Mouse (Mus musculus): ENCODE measurements at regions not wholly inside any gene's neighbourhood (a gene's known extent, or its start where the extent isn't known, plus 50 kb on each side); places are given as distances from the start of the nearest gene placed in this dataset.
"Not testable (repeated sequence)": the region's sequence is repeated elsewhere in the genome, so short reads cannot be mapped to it uniquely, and the experiment has no call there.

DNA sequence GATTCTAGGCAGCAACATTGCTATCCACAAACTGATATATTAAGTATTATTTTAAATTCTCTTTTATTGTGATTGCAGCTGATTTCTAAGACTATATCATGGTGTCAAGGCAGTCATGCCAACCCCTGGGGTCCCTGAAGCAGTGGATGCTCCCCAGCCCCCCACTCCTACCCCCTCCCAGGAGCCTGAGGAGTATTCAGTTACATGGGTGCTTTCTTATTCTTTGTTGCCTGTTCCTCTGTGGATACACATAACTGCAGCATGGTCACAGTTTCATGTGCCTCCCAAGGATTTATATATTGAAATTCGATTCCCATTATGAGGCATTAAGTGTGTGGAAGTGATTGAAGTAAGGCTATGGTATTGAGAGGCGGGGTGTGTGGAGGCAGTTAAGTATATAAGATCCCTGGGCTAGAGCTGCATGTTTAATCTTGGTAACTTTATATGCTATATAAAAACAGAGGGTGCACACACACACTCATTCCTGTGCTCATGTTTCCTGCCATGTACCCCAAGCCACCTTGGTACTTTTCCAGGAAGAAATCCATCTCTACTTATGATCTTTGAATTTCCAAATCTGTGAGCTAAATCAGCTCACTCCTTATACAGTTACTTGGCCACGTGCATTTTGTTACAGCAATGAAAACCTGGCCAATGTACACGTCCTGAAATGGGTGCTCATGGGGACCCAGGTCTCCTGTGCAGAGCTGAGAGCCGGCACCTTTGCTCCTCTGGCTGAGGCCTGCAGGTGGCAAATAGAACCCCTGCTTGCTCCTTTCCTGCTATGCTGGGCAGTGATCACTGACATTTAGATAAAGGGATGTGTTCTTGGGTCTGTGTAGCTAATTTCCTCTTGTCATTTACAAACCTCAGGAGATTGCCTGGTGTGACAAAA, 259.0 kb downstream of the Nek10 start:
- no peak for DNase-seq (ENCODE audit: low spot score in 2 of 2)

DNA sequence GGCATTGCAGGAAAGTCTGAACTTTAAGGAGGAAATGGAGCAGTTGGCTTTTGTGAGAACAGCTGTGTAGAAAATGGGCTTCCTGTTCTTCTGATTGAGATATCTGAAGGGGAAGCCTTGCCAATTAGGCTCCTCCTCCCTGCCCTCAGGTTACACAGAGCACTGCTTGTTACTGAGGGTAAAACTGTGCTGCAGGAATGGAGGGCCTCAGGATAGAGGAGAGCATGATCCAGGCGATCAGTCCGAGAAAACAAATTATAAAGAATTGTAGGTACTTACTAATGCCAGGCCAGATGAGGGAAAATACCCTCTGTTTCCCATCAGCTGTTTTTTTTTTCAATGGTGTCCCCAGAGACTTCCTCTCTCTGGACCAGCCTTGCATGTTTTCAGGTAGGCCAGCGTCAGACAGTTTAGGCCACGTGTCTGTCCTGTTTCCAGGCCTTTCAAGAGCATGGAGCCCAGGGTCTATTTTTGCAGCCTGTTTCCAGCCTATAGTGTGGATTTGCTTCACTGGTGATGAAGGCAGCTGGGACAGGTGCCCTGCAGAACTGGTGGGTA, 259.7 kb downstream of the Nek10 start:
- no peak for DNase-seq (ENCODE audit: low spot score in 2 of 2)

DNA sequence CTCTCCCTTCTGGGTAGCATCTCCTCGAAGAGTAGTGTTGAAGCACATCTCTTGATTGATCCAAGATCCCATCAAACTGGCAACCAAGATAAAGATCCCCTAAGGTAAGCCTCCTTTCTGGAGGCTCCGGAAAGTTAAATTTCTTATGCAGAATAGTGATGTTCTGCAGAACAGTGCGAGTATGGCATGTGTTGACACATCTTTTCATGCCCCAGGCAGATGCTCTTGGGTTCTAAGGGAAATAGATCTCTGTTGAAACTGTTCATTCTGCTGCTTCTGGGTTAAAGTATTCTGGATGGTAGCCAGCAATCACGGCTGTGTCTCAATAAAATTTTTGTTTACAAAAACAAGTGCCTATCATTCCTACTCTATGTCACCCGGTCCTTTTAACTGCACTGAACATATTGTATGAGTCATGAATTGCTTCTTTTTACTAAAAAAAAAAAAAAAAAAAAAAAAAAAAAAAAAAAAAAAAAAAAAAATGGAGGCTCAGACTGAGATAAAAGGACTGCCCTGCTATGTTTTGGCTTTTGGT, 261.8 kb downstream of the Nek10 start:
- no peak for DNase-seq (ENCODE audit: low spot score in 2 of 2)

DNA sequence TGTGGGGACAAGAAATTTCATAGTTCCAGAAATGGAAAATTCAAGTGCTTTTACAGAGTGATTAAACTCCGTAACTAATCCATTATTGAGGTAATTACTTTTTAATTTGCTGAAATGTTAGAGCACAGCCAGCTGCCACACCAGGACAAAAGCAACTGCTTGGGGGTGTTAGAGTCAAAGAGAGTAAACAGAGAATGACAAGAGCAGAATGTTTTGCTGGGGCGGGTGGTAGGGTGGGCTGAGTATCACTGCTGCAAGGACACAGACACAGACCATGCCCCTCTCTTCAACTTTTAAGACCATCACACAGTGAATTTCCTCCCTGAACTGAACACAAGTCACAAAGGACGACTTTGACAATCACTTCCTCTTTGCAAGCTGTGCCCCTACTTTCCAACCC, 272.7 kb downstream of the Nek10 start:
- DNase-seq (ENCODE audit: low spot score in 2 of 2) = no peak

DNA sequence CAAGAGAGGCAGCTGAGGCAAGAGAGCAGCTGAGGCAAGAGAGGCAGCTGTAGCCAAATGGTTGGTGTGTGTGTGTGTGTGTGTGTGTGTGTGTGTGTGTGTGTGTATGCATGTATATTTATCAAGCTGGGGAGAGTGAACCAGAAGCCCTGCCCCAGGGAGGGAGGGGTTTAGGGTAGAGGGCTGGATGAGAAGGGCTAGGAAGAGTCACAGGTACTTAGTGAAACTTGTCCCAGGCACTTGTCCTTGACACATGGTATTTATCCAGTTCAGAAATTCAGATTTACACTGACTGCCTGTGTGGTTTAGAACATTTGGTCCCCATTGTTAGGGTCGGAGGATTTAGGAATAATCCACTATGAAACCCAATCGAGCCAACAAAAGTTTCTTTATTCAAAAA, 279.7 kb downstream of the Nek10 start:
- DNase-seq (ENCODE audit: low spot score in 2 of 2) = no peak

DNA sequence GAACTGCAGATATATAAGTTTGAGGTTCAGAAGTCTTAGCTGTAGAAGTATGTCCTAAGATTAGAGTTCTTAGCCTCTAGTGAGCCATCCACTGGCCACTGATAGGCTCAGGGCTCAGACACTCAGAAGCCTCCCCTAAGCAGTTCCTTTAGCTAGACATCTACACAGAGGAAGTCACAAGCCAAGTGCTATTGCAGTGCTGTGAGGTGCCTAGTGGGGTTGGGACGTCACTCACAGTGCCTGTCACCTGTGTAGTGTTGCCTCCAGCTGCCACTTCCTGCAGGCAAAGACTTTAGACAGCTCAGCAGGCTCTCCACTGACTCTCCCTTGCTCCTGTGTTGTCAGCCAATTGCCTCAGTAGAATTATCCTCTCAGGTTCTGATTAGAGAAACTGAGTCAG, 280.6 kb downstream of the Nek10 start:
- DNase-seq (ENCODE audit: low spot score in 2 of 2) = peak in 1 of 2 experiments; percentile 9

DNA sequence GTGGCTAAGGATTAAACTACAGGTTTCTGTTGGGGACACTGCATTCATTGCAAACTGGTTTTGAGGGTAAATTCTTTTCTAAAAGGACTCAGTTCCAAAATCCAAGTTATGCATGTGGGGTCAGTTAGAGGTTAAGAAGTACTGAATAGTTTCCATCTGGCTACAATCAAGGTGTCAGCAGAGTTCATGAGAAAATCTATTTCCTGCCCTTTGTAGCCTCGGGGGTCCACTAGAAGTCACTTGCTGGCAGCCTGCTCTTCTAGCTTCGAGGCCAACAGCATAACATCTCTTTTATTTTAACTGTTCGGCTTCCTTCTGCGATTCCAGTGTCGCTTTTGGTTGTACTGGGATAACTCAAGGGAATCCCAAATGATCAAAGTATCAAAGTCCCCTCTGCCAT, 283.8 kb downstream of the Nek10 start:
- DNase-seq (ENCODE audit: low spot score in 2 of 2) = no peak

DNA sequence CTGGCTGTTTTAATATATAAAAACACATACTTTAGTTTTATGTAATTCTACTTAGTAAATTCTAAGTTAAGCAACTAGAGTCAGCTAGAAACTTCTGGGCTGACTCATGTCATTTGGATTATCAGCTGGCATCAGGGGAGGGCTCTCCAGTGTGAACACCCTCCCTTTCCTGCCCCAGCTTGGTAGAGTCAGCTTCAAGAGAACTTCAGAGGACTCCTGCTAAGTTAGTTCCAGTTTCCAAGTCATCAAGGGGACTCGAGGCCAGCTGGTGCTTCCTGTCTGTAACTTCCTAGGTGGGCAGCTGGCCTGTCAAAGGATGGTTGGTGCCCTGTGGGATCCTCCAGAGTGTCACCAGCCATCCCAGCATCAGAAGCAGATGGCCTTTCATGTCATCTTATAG, 293.6 kb downstream of the Nek10 start:
- no peak for DNase-seq (ENCODE audit: low spot score in 2 of 2)

DNA sequence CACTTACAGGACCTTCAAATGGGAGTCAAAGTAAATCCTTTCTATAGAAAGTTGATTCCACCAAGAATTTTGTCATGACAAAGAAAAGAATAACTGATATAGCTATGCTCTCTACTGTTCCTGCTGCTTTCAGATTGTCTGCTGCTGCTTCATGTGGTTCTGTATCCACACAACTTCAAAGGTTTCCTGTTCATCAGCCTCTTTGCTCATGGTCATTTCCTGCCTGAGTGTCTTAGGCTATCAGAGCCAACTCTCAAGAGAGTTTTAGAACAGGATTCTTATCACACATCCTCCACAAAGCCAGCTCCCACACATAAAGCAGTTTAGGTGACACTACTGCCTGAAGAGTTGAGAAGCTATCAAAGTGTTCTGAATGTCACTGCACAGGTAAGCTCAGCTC, 296.7 kb downstream of the Nek10 start:
- no peak for DNase-seq (ENCODE audit: low spot score in 2 of 2)

DNA sequence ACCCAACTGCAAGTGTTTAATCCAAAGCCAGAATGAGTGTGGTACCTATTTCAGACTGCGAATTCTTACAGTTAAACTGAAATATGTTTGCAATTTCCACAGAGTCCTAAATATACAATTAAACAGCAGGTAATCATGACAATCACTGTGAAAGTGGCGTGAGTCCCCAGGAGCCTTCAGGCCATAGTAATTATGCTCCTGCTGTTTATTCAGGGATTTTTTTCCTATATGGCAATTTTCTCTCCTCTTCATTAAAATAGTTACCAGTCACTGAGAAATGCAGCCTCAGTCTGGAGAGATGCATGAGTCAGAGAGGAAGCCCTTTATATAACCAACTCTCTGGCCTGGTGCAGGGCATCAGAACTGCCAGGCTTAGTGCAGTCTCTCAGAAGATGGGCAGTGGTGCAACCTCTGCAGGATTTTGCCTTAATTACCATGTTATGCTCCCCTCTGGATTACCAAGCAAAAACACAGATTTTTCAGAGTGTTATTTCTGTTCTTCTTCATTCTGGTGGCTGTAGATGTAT, 304.6 kb downstream of the Nek10 start:
- DNase-seq (ENCODE audit: low spot score in 2 of 2) = no peak

DNA sequence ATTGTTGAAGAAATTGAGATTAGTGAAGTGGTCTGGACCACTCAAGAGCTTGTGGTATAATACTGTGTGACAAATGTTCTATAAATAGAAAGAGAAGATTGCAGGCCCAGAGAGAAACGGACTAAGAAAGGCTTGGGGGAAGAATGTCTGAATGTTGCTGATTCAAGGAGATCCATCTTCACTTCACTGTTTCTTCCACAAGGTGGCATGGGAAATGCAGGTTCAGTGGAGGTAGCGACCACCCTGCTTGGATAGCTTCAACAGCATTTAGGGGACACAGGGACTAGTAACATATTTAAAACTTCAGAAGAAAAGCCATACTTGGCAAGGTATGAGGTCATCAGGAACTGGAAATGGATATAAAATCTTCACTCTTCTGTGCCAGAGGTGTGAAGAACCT, 316.5 kb downstream of the Nek10 start:
- DNase-seq (ENCODE audit: low spot score in 2 of 2) = no peak

DNA sequence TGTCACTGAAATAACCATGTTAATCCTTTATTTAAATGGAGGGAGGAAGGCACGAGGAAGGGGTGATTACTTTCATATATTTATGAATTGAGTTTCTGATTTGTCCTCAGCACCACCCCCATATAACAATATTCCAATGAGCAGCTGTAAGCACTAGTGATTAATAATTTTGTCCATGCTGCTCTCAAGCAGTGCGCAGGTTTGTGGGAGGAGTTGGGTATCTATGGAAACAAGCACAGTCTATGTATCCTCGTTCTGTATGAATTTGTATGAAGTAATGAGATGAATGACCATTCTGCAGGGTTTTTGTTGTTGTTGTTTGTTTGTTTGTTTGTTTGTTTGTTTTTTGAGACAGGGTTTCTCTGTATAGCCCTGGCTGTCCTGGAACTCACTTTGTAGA, 310.6 kb downstream of the Lrrc3b start:
- no peak for DNase-seq (ENCODE audit: low spot score in 2 of 2)

DNA sequence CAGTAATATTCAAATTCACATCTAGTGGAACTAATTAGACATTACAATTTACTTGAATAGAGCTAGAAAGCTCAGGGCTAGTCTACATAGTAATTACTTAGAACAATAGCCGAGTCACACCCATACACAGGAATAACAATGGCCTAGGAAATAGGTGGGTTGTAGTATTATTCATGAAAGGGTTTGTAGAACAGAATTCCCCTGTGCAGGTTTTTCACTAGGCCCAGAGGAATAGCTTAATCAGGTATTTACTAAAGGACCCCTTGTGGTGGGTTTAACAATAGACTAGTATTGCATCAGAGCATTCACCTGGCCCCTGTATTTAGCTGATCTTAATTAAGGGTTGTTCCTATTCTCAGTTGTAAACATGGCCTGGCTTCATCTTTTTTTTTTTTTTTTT, 297.9 kb downstream of the Lrrc3b start:
- DNase-seq (ENCODE audit: low spot score in 2 of 2) = not testable (repeated sequence)

DNA sequence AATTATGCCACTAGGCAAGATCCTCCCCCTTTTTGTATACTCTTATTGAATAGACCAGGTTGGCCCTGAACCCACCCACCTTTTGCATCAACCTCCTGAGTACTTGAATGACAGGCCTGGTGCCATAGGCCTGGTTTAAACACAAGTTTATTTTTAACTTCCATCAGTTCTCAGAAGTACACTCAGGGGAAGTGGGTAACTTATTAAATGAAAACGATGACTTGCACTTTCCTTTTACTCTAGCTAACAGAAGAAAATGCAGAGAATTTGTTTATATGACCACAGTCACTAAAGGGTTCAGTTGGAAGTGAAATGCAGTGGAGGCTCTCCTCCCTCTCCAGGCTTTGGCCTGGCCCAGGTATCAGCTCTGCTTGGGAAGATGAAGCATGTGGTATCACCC, 295.9 kb downstream of the Lrrc3b start:
- no peak for DNase-seq (ENCODE audit: low spot score in 2 of 2)

DNA sequence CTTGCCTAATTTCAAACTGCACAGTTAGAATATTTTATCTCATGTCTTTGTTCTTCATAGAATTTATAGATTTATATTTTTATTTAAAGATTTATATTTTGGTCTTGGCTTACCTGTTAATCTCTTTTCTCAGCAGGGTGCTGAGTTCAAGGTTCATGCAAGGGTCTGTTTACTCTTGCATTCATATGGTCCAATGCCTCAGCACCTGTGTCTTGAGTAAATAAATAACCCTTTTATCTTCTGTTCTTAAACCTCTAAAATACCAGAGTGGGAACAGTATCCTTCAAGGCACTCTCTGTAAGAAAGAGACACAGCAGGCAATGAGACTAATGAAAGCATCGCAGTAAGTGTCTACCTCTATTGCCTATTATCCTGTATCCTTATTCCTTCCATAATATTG, 290.3 kb downstream of the Lrrc3b start:
- no peak for DNase-seq (ENCODE audit: low spot score in 2 of 2)
